Mouse (Mus musculus) forebrain, embryonic 15.5 days (tissue): ENCODE results near the gene Ptprk. TPM values are rescaled to one million over a fixed set of nuclear protein-coding genes. Genes with fewer than 3 reads are reported as not detected.
A peak's percentile ranks its signal among the peaks of the same experiment; 100 is the strongest.

Experiments used
- ATAC-seq: fragments of 200-750 bp; cut with Nextera tagmentation; replicated peaks from 2 replicates; pipeline ENCODE4 v1.8.0; 2017; ENCODE audit warnings: mild to moderate bottlenecking, moderate TSS enrichment, moderate library complexity
- H3K27ac ChIP-seq: fragments of 300-500 bp; sonication (generic); replicated peaks from 2 replicates; pipeline ENCODE4 v1.5.1; 2015; ENCODE audit warnings: mild to moderate bottlenecking, inconsistent platforms
- H3K27me3 ChIP-seq: fragments of 300-500 bp; sonication (generic); 2 replicates; pipeline ENCODE4 v1.6.1; 2015; ENCODE audit warnings: inconsistent platforms
- H3K36me3 ChIP-seq: fragments of 300-500 bp; sonication (generic); 2 replicates; pipeline ENCODE4 v1.6.1; 2015; ENCODE audit warnings: mild to moderate bottlenecking, inconsistent platforms
- H3K4me1 ChIP-seq: fragments of 300-500 bp; sonication (generic); 2 replicates; pipeline ENCODE4 v1.6.1; 2015; ENCODE audit warnings: inconsistent platforms
- H3K4me2 ChIP-seq: fragments of 300-500 bp; sonication (generic); replicated peaks from 2 replicates; pipeline ENCODE4 v1.6.1; 2015; ENCODE audit warnings: mild to moderate bottlenecking, inconsistent platforms
- H3K4me3 ChIP-seq: fragments of 300-500 bp; sonication (generic); 2 replicates; pipeline ENCODE4 v1.5.1; 2015; ENCODE audit warnings: mild to moderate bottlenecking, inconsistent platforms
- H3K9ac ChIP-seq: fragments of 300-500 bp; sonication (generic); replicated peaks from 2 replicates; pipeline ENCODE4 v1.6.1; 2015; ENCODE audit warnings: mild to moderate bottlenecking, inconsistent platforms
- H3K9me3 ChIP-seq: fragments of 300-500 bp; sonication (generic); 2 replicates; pipeline ENCODE4 v1.6.1; 2016; ENCODE audit warnings: inconsistent platforms
- WGBS: fragments of 180-500 bp; shearing (Covaris S2); methylation state at CpG from one replicate; pipeline ENCODE4 v1.1.7; 2015; ENCODE audit warnings: mixed read lengths; 5-methylcytosine and 5-hydroxymethylcytosine counted together
- polyA plus RNA-seq: library from polyadenylated mRNA; unstranded; fragments of >200 nt; fragmentation: Nextera tagmentation; extraction: Ambion mirVana; gene quantifications from 2 replicates; pipeline ENCODE4 v1.2.1, GENCODE M21; 2015

Ptprk gene
- polyA plus RNA-seq, 1 experiment from 2014 or later: 37.4 TPM

DNA sequence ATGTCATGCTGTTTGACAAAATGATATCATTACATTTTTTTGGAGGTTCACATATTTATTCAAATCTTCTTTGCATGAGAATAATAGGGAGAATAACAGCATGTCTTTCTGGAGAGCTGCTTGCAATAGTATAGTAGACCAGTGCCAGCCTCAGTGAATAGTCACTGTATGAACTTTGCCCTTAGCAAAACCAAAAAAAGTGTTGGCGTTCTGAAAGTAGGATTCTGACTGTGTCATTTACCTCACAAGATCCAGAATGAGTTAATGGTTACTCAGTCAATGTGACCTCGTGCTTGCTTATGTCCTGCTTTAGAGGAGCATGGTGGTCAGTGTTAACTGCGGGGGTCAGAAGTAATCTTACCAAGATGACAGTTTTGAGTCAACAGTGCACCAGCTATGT is 187.5 kb downstream of the Ptprk start:
- no peaks in the 10 kb centered on the region for H3K36me3 ChIP-seq
- ATAC-seq: no peak
- WGBS: 92% methylated on average over 3 of the region's 3 CpGs
- no peak overlapping the region for H3K27ac ChIP-seq
- no peaks in the 10 kb centered on the region for H3K9me3 ChIP-seq
- no peaks in the 10 kb centered on the region for H3K27me3 ChIP-seq
- H3K4me2 ChIP-seq: no peak overlapping the region
- no peak overlapping the region for H3K9ac ChIP-seq
- no peak overlapping the region for H3K4me3 ChIP-seq
- H3K4me1 ChIP-seq: no peaks in the 10 kb centered on the region

DNA sequence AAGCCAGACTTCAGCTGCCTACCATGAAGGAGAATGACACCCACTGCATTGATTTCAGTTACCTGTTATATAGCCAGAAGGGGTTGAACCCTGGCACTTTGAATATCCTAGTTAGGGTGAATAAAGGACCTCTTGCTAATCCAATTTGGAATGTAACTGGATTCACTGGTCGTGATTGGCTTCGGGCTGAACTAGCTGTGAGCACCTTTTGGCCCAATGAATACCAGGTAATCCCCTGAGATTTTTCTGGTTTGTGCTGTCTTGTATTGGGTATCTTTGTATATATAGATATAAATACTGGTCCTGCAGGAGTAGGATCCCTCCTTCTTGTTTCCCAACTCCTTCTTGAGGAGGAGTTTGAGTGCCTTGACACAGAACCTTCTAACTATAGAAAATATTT is 188.9 kb downstream of the Ptprk start:
- Histone ChIP-seq H3K36me3 (no peaks in the 10 kb centered on the region), H3K9me3 (no peaks in the 10 kb centered on the region), H3K9ac (no peak overlapping the region), H3K4me3 (no peak overlapping the region), H3K4me2 (no peak overlapping the region), H3K27me3 (no peaks in the 10 kb centered on the region), H3K4me1 (no peaks in the 10 kb centered on the region), H3K27ac (no peak overlapping the region)
- ATAC-seq: no peak
- 84% methylated on average over 2 of the region's 2 CpGs for WGBS

DNA sequence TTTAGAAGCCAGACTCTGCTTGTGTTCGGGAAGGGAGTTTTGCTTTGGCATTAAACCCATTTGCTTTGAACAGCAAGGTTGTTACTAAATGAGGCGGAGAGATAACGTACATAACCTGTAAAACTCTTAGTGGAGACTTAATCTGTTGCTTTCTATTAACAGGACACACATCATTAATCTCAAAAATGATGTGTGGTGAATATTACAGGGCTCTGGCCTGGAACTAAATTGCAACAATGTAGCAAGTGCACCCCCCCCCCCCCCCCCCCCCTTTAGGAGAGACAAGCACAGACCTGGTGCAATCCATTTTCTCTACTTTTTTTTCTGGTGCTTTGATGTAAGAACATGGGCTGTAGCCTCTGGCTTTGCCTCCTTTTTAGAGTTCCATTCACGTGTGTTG is 195.7 kb downstream of the Ptprk start:
- no peak overlapping the region for H3K4me2 ChIP-seq
- no peaks in the 10 kb centered on the region for H3K4me1 ChIP-seq
- H3K36me3 ChIP-seq: no peaks in the 10 kb centered on the region
- H3K27me3 ChIP-seq: no peaks in the 10 kb centered on the region
- WGBS: 73% methylated on average over 4 of the region's 4 CpGs
- no peak overlapping the region for H3K9ac ChIP-seq
- ATAC-seq: no peak
- no peak overlapping the region for H3K27ac ChIP-seq
- no peaks in the 10 kb centered on the region for H3K9me3 ChIP-seq
- H3K4me3 ChIP-seq: no peak overlapping the region

GRCm38 (mm10) chr10:28271729-28272606 is 197.3 kb downstream of the Ptprk start:
- Histone ChIP-seq H3K27me3 (no peaks in the 10 kb centered on the region), H3K9ac (no peak overlapping the region), H3K4me3 (no peak overlapping the region), H3K36me3 (no peaks in the 10 kb centered on the region), H3K9me3 (no peaks in the 10 kb centered on the region), H3K4me1 (no peaks in the 10 kb centered on the region), H3K27ac (no peak overlapping the region), H3K4me2 (no peak overlapping the region)
- 75% methylated on average over 8 of the region's 8 CpGs for WGBS
- ATAC-seq: no peak

- Histone ChIP-seq H3K36me3 (no peaks in the 10 kb centered on the region), H3K27ac (no peak overlapping the region), H3K4me3 (no peak overlapping the region), H3K4me1 (no peaks in the 10 kb centered on the region), H3K9me3 (no peaks in the 10 kb centered on the region), H3K4me2 (no peak overlapping the region), H3K27me3 (no peaks in the 10 kb centered on the region), H3K9ac (no peak overlapping the region)
- no peak for ATAC-seq
- 95% methylated on average over 2 of the region's 2 CpGs for WGBS
Measured at GRCm38 (mm10) chr10:28278757-28279156, 204.1 kb downstream of the Ptprk start.

GRCm38 (mm10) chr10:28297531-28297930 is 222.9 kb downstream of the Ptprk start:
- 79% methylated on average over 1 of the region's 1 CpGs for WGBS
- Histone ChIP-seq H3K4me2 (no peak overlapping the region), H3K4me3 (no peak overlapping the region), H3K4me1 (no peaks in the 10 kb centered on the region), H3K9me3 (no peaks in the 10 kb centered on the region), H3K9ac (no peak overlapping the region), H3K27me3 (no peaks in the 10 kb centered on the region), H3K27ac (no peak overlapping the region), H3K36me3 (no peaks in the 10 kb centered on the region)
- no peak for ATAC-seq

- 89% methylated on average over 4 of the region's 4 CpGs for WGBS
- H3K4me2 ChIP-seq: no peak overlapping the region
- no peak overlapping the region for H3K4me3 ChIP-seq
- no peaks in the 10 kb centered on the region for H3K27me3 ChIP-seq
- no peak for ATAC-seq
- H3K27ac ChIP-seq: no peak overlapping the region
- no peaks in the 10 kb centered on the region for H3K9me3 ChIP-seq
- no peaks in the 10 kb centered on the region for H3K36me3 ChIP-seq
- H3K4me1 ChIP-seq: no peaks in the 10 kb centered on the region
- no peak overlapping the region for H3K9ac ChIP-seq
Measured at GRCm38 (mm10) chr10:28299207-28299606, 224.6 kb downstream of the Ptprk start.

DNA sequence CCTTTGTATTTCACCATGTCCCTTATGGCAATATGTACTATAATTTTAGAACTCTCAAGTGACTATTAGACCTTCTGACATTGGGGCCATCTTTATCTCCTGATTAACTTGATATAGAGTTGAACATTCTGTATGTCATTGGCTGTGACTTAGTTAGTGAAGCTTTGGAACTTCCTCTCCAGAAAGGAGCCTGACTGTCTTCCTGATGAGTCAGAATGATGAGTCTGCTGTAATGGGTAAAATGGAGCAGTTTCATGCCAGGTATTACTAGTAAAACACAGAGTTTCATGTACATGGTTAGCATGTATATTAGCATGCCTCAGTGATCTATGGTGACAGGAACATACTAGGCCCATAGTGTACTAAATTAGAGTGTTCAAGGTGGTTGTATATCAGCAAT is 229.2 kb downstream of the Ptprk start:
- H3K4me1 ChIP-seq: 0 out of 2 replicates have a peak, but pooled peaks cover 4% of the 10 kb centered on the region

DNA sequence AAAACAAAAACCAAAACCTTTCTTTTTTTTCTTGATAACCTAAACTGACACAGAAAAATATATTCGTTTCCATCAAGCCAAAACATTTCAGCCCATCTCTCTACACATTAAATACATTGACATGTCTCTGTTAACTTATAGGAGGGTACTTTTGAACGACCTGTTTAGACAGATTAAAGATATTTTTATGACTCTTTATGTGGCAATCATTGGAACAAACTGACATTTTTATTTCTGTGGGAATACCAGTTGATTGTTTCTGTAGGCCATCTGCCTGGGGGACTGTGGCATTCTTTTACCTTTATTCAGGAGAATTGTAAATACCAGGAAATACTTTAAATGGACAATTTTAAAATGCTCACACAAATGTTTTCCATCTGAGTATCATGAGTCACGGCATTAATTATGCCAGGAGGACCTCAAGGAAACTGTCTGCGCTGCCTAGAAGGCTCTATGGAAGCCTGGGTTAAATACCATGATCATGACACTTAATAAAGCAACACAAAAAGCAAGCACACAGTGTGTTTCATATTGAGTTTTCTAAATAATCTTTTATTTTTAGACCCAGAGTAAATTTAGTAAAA is 229.8 kb downstream of the Ptprk start:
- WGBS: 80% methylated on average over 4 of the region's 4 CpGs
- H3K4me3 ChIP-seq: no peak overlapping the region

More for the DNA sequence above, 229.2 kb downstream of the Ptprk start:
- Histone ChIP-seq H3K9me3 (no peaks in the 10 kb centered on the region), H3K9ac (no peak overlapping the region), H3K36me3 (no peaks in the 10 kb centered on the region), H3K4me3 (no peak overlapping the region), H3K27me3 (no peaks in the 10 kb centered on the region), H3K4me2 (no peak overlapping the region), H3K27ac (no peak overlapping the region)
- no peak for ATAC-seq

GRCm38 (mm10) chr10:28306451-28307086 is 231.9 kb downstream of the Ptprk start:
- Histone ChIP-seq H3K9me3 (no peaks in the 10 kb centered on the region), H3K27me3 (no peaks in the 10 kb centered on the region), H3K4me3 (no peak overlapping the region), H3K27ac (no peak overlapping the region), H3K9ac (no peak overlapping the region), H3K4me1 (0 out of 2 replicates have a peak, but pooled peaks cover 4% of the 10 kb centered on the region), H3K4me2 (no peak overlapping the region), H3K36me3 (no peaks in the 10 kb centered on the region)
- WGBS: 42% methylated on average over 6 of the region's 6 CpGs
- ATAC-seq: 0 out of 2 replicates have a peak, but pooled peaks have one; percentile 32

More for the DNA sequence above, 229.8 kb downstream of the Ptprk start:
- Histone ChIP-seq H3K9me3 (no peaks in the 10 kb centered on the region), H3K27me3 (no peaks in the 10 kb centered on the region), H3K4me2 (no peak overlapping the region), H3K4me1 (0 out of 2 replicates have a peak, but pooled peaks cover 4% of the 10 kb centered on the region), H3K27ac (no peak overlapping the region), H3K36me3 (no peaks in the 10 kb centered on the region), H3K9ac (no peak overlapping the region)
- ATAC-seq: no peak

GRCm38 (mm10) chr10:28311369-28311768 is 236.7 kb downstream of the Ptprk start:
- ATAC-seq: no peak
- no peaks in the 10 kb centered on the region for H3K27me3 ChIP-seq

DNA sequence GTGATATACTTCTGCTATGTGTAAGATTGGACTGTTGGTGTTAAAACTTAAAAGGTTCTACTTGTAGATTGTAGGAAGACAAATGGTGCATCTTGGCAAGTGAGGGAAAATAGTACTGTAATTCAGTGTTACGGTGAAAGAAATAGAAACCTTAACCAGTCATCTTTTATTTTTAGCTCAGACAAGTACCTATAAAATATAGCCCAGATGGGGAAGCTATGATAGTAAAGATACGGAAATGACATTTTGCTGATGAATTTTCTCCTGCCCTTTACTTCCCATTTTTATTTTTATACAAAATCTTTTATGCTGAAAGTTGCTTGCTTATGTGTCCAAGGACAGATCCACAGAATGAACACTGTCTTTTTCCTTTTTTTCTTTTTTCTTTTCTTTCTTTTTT is 248.4 kb downstream of the Ptprk start:
- Histone ChIP-seq H3K9ac (no peak overlapping the region), H3K4me2 (no peak overlapping the region), H3K9me3 (no peaks in the 10 kb centered on the region), H3K4me1 (no peaks in the 10 kb centered on the region), H3K27ac (no peak overlapping the region), H3K27me3 (no peaks in the 10 kb centered on the region), H3K4me3 (no peak overlapping the region), H3K36me3 (no peaks in the 10 kb centered on the region)
- no peak for ATAC-seq
- 94% methylated on average over 2 of the region's 2 CpGs for WGBS

More at GRCm38 (mm10) chr10:28311369-28311768, 236.7 kb downstream of the Ptprk start:
- Histone ChIP-seq H3K9me3 (no peaks in the 10 kb centered on the region), H3K4me2 (no peak overlapping the region), H3K9ac (no peak overlapping the region), H3K27ac (no peak overlapping the region), H3K4me3 (no peak overlapping the region), H3K4me1 (0 out of 2 replicates have a peak, but pooled peaks cover 4% of the 10 kb centered on the region), H3K36me3 (no peaks in the 10 kb centered on the region)
- 83% methylated on average over 1 of the region's 1 CpGs for WGBS
